Mouse (Mus musculus) liver, embryonic 14.5 days (tissue): Measurements from ENCODE around the gene Gper1. TPM values are rescaled to one million over a fixed set of nuclear protein-coding genes. Genes with fewer than 3 reads are reported as not detected.

ENCODE experiments used
- ATAC-seq: fragments of 200-750 bp; cut with Nextera tagmentation; 2 replicates; pipeline ENCODE4 v1.8.0; 2017; ENCODE audit warnings: moderate number of reproducible peaks, mild to moderate bottlenecking, moderate library complexity; ENCODE audit not compliant: insufficient read depth
- DNase-seq, 3 experiments: peaks; one replicate each; pipeline ENCODE4 v3.0.0-alpha.2; 2012 to 2013; ENCODE audit warnings: low read depth in 3 of 3, low spot score in 3 of 3
- H3K27ac ChIP-seq: fragments of 300-500 bp; sonication (generic); 2 replicates; pipeline ENCODE4 v1.5.1; 2014; ENCODE audit warnings: moderate library complexity, mild to moderate bottlenecking, control low read depth, inconsistent platforms
- H3K27me3 ChIP-seq: fragments of 300-500 bp; sonication (generic); 2 replicates; pipeline ENCODE4 v1.6.1; 2014; ENCODE audit warnings: mild to moderate bottlenecking, low read length, moderate library complexity; ENCODE audit not compliant: control insufficient read depth, insufficient read depth
- H3K36me3 ChIP-seq: fragments of 300-500 bp; sonication (generic); replicated peaks from 2 replicates; pipeline ENCODE4 v1.6.1; 2014; ENCODE audit warnings: low read depth; ENCODE audit not compliant: control insufficient read depth, insufficient read depth
- H3K4me1 ChIP-seq, 2 experiments: fragments of 200-500 bp in 1 of 2; fragments of 300-500 bp in 1 of 2; sonication (generic) in 1 of 2; replicated peaks; 2 replicates each; pipeline ENCODE4 v1.6.1; 2012 to 2014; ENCODE audit warnings: antibody characterized with exemption in 1 of 2, inconsistent platforms in 1 of 2, low read length in 1 of 2; ENCODE audit not compliant: control insufficient read depth in 2 of 2, insufficient read depth in 2 of 2
- H3K4me2 ChIP-seq: fragments of 300-500 bp; sonication (generic); 2 replicates; pipeline ENCODE4 v1.6.1; 2014; ENCODE audit warnings: low read depth, mild to moderate bottlenecking, control low read depth, moderate library complexity
- H3K4me3 ChIP-seq, 2 experiments: fragments of 200-500 bp in 1 of 2; fragments of 300-500 bp in 1 of 2; sonication (generic) in 1 of 2; 2 replicates each; pipeline ENCODE4 v1.5.1; 2012 to 2014; ENCODE audit warnings: low read depth in 2 of 2, low read length in 2 of 2, mild to moderate bottlenecking in 2 of 2, control low read depth in 1 of 2, inconsistent platforms in 1 of 2, moderate library complexity in 1 of 2; ENCODE audit not compliant: insufficient read depth in 1 of 2
- H3K9ac ChIP-seq: fragments of 300-500 bp; sonication (generic); replicated peaks from 2 replicates; pipeline ENCODE4 v1.6.1; 2014; ENCODE audit warnings: mild to moderate bottlenecking, control low read depth, moderate library complexity
- H3K9me3 ChIP-seq: fragments of 300-500 bp; sonication (generic); 2 replicates; pipeline ENCODE4 v1.6.1; 2016; ENCODE audit warnings: low read length, mixed read lengths; ENCODE audit not compliant: control insufficient read depth
- CTCF ChIP-seq: IDR thresholded peaks from 2 replicates; pipeline ENCODE4 v1.5.1; 2016; ENCODE audit warnings: antibody characterized with exemption, low read depth, control low read depth
- EP300 ChIP-seq: IDR thresholded peaks from 2 replicates; pipeline ENCODE4 v1.6.1; 2016; ENCODE audit warnings: antibody characterized with exemption, low read depth
- WGBS: fragments of 180-500 bp; shearing (Covaris S2); extraction: QIAGEN DNeasy Blood & Tissue Kit; methylation state at CpG from one replicate; pipeline ENCODE4 v1.1.7; 2014; ENCODE audit not compliant: insufficient replicate concordance; 5-methylcytosine and 5-hydroxymethylcytosine counted together
- polyA plus RNA-seq, 2 experiments: library from polyadenylated mRNA; depleted of rRNA in 1 of 2; stranded (reverse) in 1 of 2; unstranded in 1 of 2; fragments of >200 nt; fragmentation: Nextera tagmentation in 1 of 2; extraction: Ambion mirVana in 1 of 2; gene quantifications; 2 replicates each; pipeline versions ENCODE4 v1.2.1 to v1.2.3; 2012 to 2014

Gper1 gene
- polyA plus RNA-seq, 2 experiments: 0.07 to 0.20 TPM

DNA sequence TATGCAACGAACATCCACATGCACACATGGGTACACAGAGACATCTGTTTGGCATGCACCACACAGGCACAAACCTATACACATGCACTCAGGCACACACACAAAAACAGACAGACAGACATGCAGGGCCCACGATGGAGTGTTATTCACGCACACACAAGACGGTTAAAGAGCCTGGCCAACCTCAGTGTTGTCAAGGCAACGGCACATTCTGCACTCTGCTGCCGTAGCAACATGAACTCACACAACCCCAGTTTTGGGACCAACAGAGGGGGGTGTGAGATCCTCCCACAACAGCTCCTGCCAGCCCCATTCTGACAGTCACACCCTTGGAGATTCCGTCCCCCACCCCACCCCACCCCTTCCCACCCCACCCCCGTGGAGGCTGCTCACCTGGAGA is 12.0 kb downstream of the Gper1 start:
- no peak for TF ChIP-seq CTCF
- TF ChIP-seq EP300: no peak
- Histone ChIP-seq H3K27ac (no peak overlapping the region), H3K27me3 (no peaks in the 10 kb centered on the region), H3K4me3 (no peak overlapping the region), H3K36me3 (no peaks in the 10 kb centered on the region), H3K9me3 (no peaks in the 10 kb centered on the region), H3K9ac (no peak overlapping the region), H3K4me2 (no peak overlapping the region), H3K4me1 (no peaks in the 10 kb centered on the region)
- ATAC-seq (no peak), DNase-seq (no peak)
- WGBS: 75% methylated on average over 8 of the region's 8 CpGs

DNA sequence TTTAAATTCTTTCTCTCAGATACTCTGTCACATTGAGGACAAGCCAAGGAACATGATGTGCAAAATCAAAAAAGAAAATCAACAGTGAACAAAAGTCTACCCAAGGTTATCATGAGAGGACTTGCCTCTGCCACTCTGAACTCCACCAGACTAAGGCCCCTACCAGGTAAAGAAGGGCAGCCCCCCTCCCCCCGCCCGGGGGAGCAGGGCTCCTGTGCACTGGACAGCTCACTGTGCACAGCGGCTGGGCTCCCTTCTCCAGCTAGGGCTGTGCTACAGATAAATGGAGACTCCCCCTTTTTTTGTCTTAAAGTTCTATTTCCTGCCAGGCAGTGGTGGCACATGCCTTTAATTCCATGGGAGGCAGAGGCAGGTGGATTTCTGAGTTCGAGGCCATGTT is 14.8 kb downstream of the Gper1 start:
- no peaks in the 10 kb centered on the region for H3K27me3 ChIP-seq
- no peaks in the 10 kb centered on the region for H3K4me1 ChIP-seq
- no peak overlapping the region for H3K27ac ChIP-seq
- DNase-seq (no peak), ATAC-seq (no peak)
- no peaks in the 10 kb centered on the region for H3K36me3 ChIP-seq
- no peak overlapping the region for H3K4me2 ChIP-seq
- TF ChIP-seq EP300 (no peak), CTCF (no peak)
- WGBS: 75% methylated on average over 4 of the region's 4 CpGs
- no peak overlapping the region for H3K4me3 ChIP-seq
- no peak overlapping the region for H3K9ac ChIP-seq
- no peaks in the 10 kb centered on the region for H3K9me3 ChIP-seq

DNA sequence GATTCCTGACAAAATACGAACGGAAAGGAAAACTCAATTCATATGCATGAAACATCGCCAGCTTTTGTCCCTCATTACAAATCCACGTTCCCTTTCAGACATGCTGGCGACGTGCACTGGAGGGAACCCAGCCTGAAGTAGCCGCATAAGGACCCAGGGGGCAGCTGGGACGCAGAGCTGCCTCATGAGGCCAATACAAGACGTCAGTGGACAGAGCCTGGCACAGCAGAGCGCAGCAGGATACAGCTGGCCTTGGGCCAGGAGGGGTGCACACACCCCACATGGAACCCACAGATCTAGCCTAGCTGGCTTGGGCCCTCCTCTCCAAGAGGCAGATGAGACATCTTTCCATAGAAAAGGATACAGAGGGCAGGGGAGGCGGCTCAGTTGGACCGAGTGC is 15.5 kb downstream of the Gper1 start:
- H3K4me2 ChIP-seq: no peak overlapping the region
- H3K27me3 ChIP-seq: no peaks in the 10 kb centered on the region
- H3K36me3 ChIP-seq: no peaks in the 10 kb centered on the region
- no peak overlapping the region for H3K4me3 ChIP-seq
- H3K27ac ChIP-seq: no peak overlapping the region
- ATAC-seq: no peak
- no peaks in the 10 kb centered on the region for H3K9me3 ChIP-seq
- 74% methylated on average over 12 of the region's 12 CpGs for WGBS
- H3K9ac ChIP-seq: no peak overlapping the region
- TF ChIP-seq EP300: no peak
- no peak for TF ChIP-seq CTCF
- no peaks in the 10 kb centered on the region for H3K4me1 ChIP-seq
- no peak for DNase-seq

DNA sequence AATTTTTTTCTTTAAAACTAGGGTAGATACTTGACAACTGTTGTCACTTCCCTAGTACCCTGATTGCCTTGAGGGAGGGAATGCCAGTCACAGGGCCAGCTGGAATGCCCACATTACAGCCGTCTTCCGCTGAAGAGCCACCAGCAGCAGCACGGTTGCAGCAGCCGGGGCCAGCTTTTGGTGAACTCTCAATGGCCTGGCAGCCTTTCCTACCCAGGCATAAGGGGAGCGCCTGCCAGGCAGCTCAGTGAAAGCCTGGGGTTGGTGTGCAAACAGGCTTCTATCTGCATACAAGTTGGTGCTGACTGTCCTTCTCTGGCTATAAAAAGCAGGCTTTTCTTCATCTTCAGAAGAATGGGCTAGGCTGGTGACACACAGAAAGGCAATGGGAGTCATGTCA is 17.5 kb downstream of the Gper1 start:
- H3K4me3 ChIP-seq: no peak overlapping the region
- no peak for TF ChIP-seq EP300
- TF ChIP-seq CTCF: no peak
- H3K9me3 ChIP-seq: no peaks in the 10 kb centered on the region
- H3K4me1 ChIP-seq: no peaks in the 10 kb centered on the region
- no peak overlapping the region for H3K4me2 ChIP-seq
- H3K27me3 ChIP-seq: no peaks in the 10 kb centered on the region
- H3K27ac ChIP-seq: no peak overlapping the region
- H3K36me3 ChIP-seq: no peaks in the 10 kb centered on the region
- no peak overlapping the region for H3K9ac ChIP-seq
- no peak for DNase-seq
- no peak for ATAC-seq
- 77% methylated on average over 5 of the region's 5 CpGs for WGBS

DNA sequence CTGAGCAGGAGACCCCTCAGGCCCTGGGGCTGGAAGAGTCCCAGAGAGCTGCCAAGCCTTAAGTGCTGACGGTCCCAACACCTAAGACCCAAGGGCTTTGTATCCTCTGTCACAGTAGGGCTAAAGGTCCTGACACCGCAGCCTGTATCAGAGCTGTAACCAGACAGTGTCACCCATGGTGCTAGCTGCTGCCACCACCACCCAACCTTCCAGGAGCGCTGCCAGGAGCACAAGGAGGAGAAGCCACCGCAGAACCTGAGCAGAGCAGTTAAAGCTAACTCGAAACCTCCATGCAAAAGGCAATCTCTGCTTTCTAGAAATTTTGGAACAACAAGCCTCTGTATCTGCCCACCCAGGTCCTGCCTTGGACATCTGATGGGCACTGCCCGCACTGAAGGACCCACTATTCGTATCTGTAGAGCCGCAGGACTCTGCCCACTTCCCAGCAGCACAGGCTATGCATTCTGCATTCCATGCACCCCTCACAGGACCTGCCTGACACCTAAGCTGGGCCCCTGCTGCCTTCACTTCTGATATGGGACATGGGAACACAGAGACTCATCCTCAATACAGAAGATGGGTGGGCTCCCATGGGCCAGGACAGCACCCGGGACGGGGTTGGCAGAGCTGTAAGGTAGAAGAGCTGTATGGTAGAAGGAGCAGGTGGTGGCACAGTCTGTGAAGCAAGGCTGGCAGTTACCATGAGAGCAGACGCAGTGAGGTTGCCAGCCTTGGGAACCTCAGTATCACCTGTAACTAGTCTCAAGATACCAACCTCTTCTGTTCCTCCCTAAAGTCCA is 18.2 kb downstream of the Gper1 start:
- DNase-seq (no peak), ATAC-seq (no peak)
- Histone ChIP-seq H3K27ac (no peak overlapping the region), H3K27me3 (no peaks in the 10 kb centered on the region), H3K4me3 (no peak overlapping the region), H3K4me1 (no peaks in the 10 kb centered on the region), H3K9ac (no peak overlapping the region), H3K9me3 (no peaks in the 10 kb centered on the region), H3K4me2 (no peak overlapping the region), H3K36me3 (no peaks in the 10 kb centered on the region)
- 73% methylated on average over 11 of the region's 11 CpGs for WGBS
- TF ChIP-seq EP300: no peak
- no peak for TF ChIP-seq CTCF
